Mouse (Mus musculus) cerebellum, adult 8-10 months (tissue): ENCODE measurements around the gene Slc12a5.

Experiments
- DNase-seq: peaks from one replicate; pipeline ENCODE4 v3.0.0; 2022

Gene Slc12a5

GRCm38 (mm10) chr2:164947930-164948329, 12.7 kb upstream of the Slc12a5 start:
- DNase-seq: no peak

GRCm38 (mm10) chr2:164948962-164949361, 11.6 kb upstream of the Slc12a5 start:
- no peak for DNase-seq

- DNase-seq: no peak
Observed at GRCm38 (mm10) chr2:164950501-164950900, 10.1 kb upstream of the Slc12a5 start.

- no peak for DNase-seq
Observed at GRCm38 (mm10) chr2:164951745-164952144, 8.9 kb upstream of the Slc12a5 start.

GRCm38 (mm10) chr2:164952448-164952847, 8.2 kb upstream of the Slc12a5 start:
- DNase-seq: no peak

- peak; percentile 91 for DNase-seq
Observed at GRCm38 (mm10) chr2:164953224-164953623, 7.4 kb upstream of the Slc12a5 start.

GRCm38 (mm10) chr2:164955725-164956124, 4.9 kb upstream of the Slc12a5 start:
- no peak for DNase-seq

- no peak for DNase-seq
Observed at GRCm38 (mm10) chr2:164956195-164956594, 4.4 kb upstream of the Slc12a5 start.

GRCm38 (mm10) chr2:164957548-164958315, 2.9 kb upstream of the Slc12a5 start:
- DNase-seq: no peak

- peak; percentile 85 for DNase-seq
Observed at GRCm38 (mm10) chr2:164961506-164962182, 1.0 kb downstream of the Slc12a5 start.

GRCm38 (mm10) chr2:164962183-164962580, 1.6 kb downstream of the Slc12a5 start:
- DNase-seq: no peak

GRCm38 (mm10) chr2:164964242-164964894, 3.8 kb downstream of the Slc12a5 start:
- no peak for DNase-seq

GRCm38 (mm10) chr2:164964981-164965380, 4.4 kb downstream of the Slc12a5 start:
- no peak for DNase-seq

- no peak for DNase-seq
Observed at GRCm38 (mm10) chr2:164966381-164966780, 5.8 kb downstream of the Slc12a5 start.

- peak; percentile 61 for DNase-seq
Observed at GRCm38 (mm10) chr2:164967193-164967592, 6.6 kb downstream of the Slc12a5 start.

- DNase-seq: peak; percentile 84
Observed at GRCm38 (mm10) chr2:164967761-164968440, 7.3 kb downstream of the Slc12a5 start.

GRCm38 (mm10) chr2:164968451-164968851, 7.8 kb downstream of the Slc12a5 start:
- DNase-seq: peak; percentile 65

- DNase-seq: peak; percentile 58
Observed at GRCm38 (mm10) chr2:164969348-164969781, 8.8 kb downstream of the Slc12a5 start.

GRCm38 (mm10) chr2:164970631-164971196, 10.1 kb downstream of the Slc12a5 start:
- DNase-seq: peak; percentile 83

- DNase-seq: no peak
Observed at GRCm38 (mm10) chr2:164972646-164973045, 12.0 kb downstream of the Slc12a5 start.

- no peak for DNase-seq
Observed at GRCm38 (mm10) chr2:164975611-164976010, 15.0 kb downstream of the Slc12a5 start.

GRCm38 (mm10) chr2:164979749-164980148, 19.1 kb downstream of the Slc12a5 start:
- no peak for DNase-seq

GRCm38 (mm10) chr2:164985962-164986361, 25.4 kb downstream of the Slc12a5 start:
- peak; percentile 43 for DNase-seq
